In genomic region chr16:24881981-24882775, GRCm38 (mm10) we compare ENCODE assay signal across 20 mouse cellular contexts.
"Had no signal": no experiment of that assay in that cellular context is flagged by ENCODE, and none has a peak within 500 bp of the region (broad histone marks: within the 10 kb centered on the region; RNA-seq: fewer than 3 reads in every experiment).

No protein-coding gene starts in this region.

- H3K36me3 ChIP-seq: limb, embryonic 10.5 days; limb, embryonic 13.5 days; liver, embryonic 15.5 days; midbrain, embryonic 12.5 days; midbrain, embryonic 15.5 days; neural tube, embryonic 12.5 days; neural tube, embryonic 15.5 days; stomach, embryonic 15.5 days had no signal

- H3K4me3 ChIP-seq: limb, embryonic 10.5 days; limb, embryonic 13.5 days; liver, embryonic 15.5 days; midbrain, embryonic 12.5 days; midbrain, embryonic 15.5 days; neural tube, embryonic 12.5 days; neural tube, embryonic 15.5 days; stomach, embryonic 15.5 days had no signal

- DNase-seq: kidney, adult 2 months; kidney, postnatal 4 days; liver; lung, adult 2 months; lung, postnatal 14 days; lung, postnatal 4 days; right cerebral cortex, adult 18-20 months; right cerebral cortex, postnatal 14 days; right cerebral cortex, postnatal 4 days; spleen, adult 18-20 months; thymus, postnatal 36 days had no signal

- H3K27me3 ChIP-seq: limb, embryonic 13.5 days; liver, embryonic 15.5 days; midbrain, embryonic 12.5 days; midbrain, embryonic 15.5 days; neural tube, embryonic 12.5 days; neural tube, embryonic 15.5 days; stomach, embryonic 15.5 days had no signal

- H3K27ac ChIP-seq: kidney, postnatal 0 days; limb, embryonic 10.5 days; limb, embryonic 13.5 days; liver, embryonic 15.5 days; midbrain, embryonic 12.5 days; midbrain, embryonic 15.5 days; neural tube, embryonic 12.5 days; neural tube, embryonic 15.5 days; stomach, embryonic 15.5 days had no signal

- H3K9me3 ChIP-seq: limb, embryonic 10.5 days; limb, embryonic 13.5 days; liver, embryonic 15.5 days; midbrain, embryonic 12.5 days; midbrain, embryonic 15.5 days; neural tube, embryonic 12.5 days; neural tube, embryonic 15.5 days; stomach, embryonic 15.5 days had no signal

- H3K4me1 ChIP-seq: midbrain, embryonic 12.5 days had no signal

- H3K4me2 ChIP-seq: limb, embryonic 13.5 days; liver, embryonic 15.5 days; midbrain, embryonic 12.5 days; midbrain, embryonic 15.5 days; neural tube, embryonic 12.5 days; neural tube, embryonic 15.5 days; stomach, embryonic 15.5 days had no signal

- ATAC-seq: midbrain, embryonic 15.5 days had no signal

- H3K9ac ChIP-seq: limb, embryonic 13.5 days; liver, embryonic 15.5 days; midbrain, embryonic 12.5 days; midbrain, embryonic 15.5 days; neural tube, embryonic 12.5 days; neural tube, embryonic 15.5 days; stomach, embryonic 15.5 days had no signal
